Mouse (Mus musculus) stomach, postnatal 0 days (tissue): ENCODE data around the gene Kiss1r. TPM values are rescaled to one million over a fixed set of nuclear protein-coding genes. Genes with fewer than 3 reads are reported as not detected.

Source experiments
- ATAC-seq: fragments of 200-750 bp; cut with Nextera tagmentation; 2 replicates; pipeline ENCODE4 v1.8.0; 2017; ENCODE audit not compliant: low FRiP score, low TSS enrichment
- DNase-seq: peaks from one replicate; pipeline ENCODE4 v3.0.0-alpha.2; 2016; ENCODE audit warnings: low spot score
- H3K27ac ChIP-seq: fragments of 300-500 bp; sonication (generic); replicated peaks from 2 replicates; pipeline ENCODE4 v1.5.1; 2014; ENCODE audit warnings: mild to moderate bottlenecking, control low read depth
- H3K27me3 ChIP-seq: fragments of 300-500 bp; sonication (generic); 2 replicates; pipeline ENCODE4 v1.6.1; 2014; ENCODE audit warnings: low read length; ENCODE audit not compliant: control insufficient read depth, insufficient read depth
- H3K36me3 ChIP-seq: fragments of 300-500 bp; sonication (generic); 2 replicates; pipeline ENCODE4 v1.6.1; 2014; ENCODE audit warnings: low read length, mixed read lengths; ENCODE audit not compliant: control insufficient read depth, insufficient read depth
- H3K4me1 ChIP-seq: fragments of 300-500 bp; sonication (generic); replicated peaks from 2 replicates; pipeline ENCODE4 v1.6.1; 2014; ENCODE audit warnings: antibody characterized with exemption; ENCODE audit not compliant: control insufficient read depth, insufficient read depth
- H3K4me2 ChIP-seq: fragments of 300-500 bp; sonication (generic); replicated peaks from 2 replicates; pipeline ENCODE4 v1.6.1; 2014; ENCODE audit warnings: low read depth, mild to moderate bottlenecking, control low read depth, moderate library complexity
- H3K4me3 ChIP-seq: fragments of 300-500 bp; sonication (generic); 2 replicates; pipeline ENCODE4 v1.5.1; 2014; ENCODE audit warnings: low read depth, low read length, control low read depth
- H3K9ac ChIP-seq: fragments of 300-500 bp; sonication (generic); 2 replicates; pipeline ENCODE4 v1.6.1; 2014; ENCODE audit warnings: mild to moderate bottlenecking, low read length, control low read depth, mixed read lengths
- H3K9me3 ChIP-seq: fragments of 300-500 bp; sonication (generic); 2 replicates; pipeline ENCODE4 v1.6.1; 2016; ENCODE audit warnings: low read length; ENCODE audit not compliant: control insufficient read depth
- CTCF ChIP-seq: IDR thresholded peaks from 2 replicates; pipeline ENCODE4 v1.5.1; 2016; ENCODE audit warnings: antibody characterized with exemption, low read depth, mild to moderate bottlenecking, moderate library complexity
- EP300 ChIP-seq: optimal IDR thresholded peaks from 2 replicates; pipeline ENCODE3; 2016; ENCODE audit warnings: antibody characterized with exemption
- WGBS: fragments of 180-500 bp; shearing (Covaris S2); extraction: QIAGEN DNeasy Blood & Tissue Kit; methylation state at CpG from one replicate; pipeline ENCODE4 v1.1.7; 2014; 5-methylcytosine and 5-hydroxymethylcytosine counted together
- polyA plus RNA-seq: library from polyadenylated mRNA; unstranded; fragments of >200 nt; fragmentation: Nextera tagmentation; extraction: Ambion mirVana; gene quantifications from 2 replicates; pipeline ENCODE4 v1.2.1, GENCODE M21; 2015

The Kiss1r gene
- polyA plus RNA-seq, 1 experiment from 2014 or later: 0.79 TPM

GRCm38 (mm10) chr10:79912412-79912811 is 4.4 kb upstream of the Kiss1r start:
- H3K4me1 ChIP-seq: no peaks in the 10 kb centered on the region
- WGBS: 68% methylated on average over 20 of the region's 20 CpGs
- H3K27me3 ChIP-seq: no peaks in the 10 kb centered on the region
- H3K9me3 ChIP-seq: no peaks in the 10 kb centered on the region
- H3K4me2 ChIP-seq: no peak overlapping the region
- no peak overlapping the region for H3K4me3 ChIP-seq
- no peak for ATAC-seq
- DNase-seq: no peak
- H3K9ac ChIP-seq: no peak overlapping the region
- no peak overlapping the region for H3K27ac ChIP-seq
- peaks cover 9% of the 10 kb centered on the region for H3K36me3 ChIP-seq
- TF ChIP-seq CTCF (no peak), EP300 (no peak)

DNA sequence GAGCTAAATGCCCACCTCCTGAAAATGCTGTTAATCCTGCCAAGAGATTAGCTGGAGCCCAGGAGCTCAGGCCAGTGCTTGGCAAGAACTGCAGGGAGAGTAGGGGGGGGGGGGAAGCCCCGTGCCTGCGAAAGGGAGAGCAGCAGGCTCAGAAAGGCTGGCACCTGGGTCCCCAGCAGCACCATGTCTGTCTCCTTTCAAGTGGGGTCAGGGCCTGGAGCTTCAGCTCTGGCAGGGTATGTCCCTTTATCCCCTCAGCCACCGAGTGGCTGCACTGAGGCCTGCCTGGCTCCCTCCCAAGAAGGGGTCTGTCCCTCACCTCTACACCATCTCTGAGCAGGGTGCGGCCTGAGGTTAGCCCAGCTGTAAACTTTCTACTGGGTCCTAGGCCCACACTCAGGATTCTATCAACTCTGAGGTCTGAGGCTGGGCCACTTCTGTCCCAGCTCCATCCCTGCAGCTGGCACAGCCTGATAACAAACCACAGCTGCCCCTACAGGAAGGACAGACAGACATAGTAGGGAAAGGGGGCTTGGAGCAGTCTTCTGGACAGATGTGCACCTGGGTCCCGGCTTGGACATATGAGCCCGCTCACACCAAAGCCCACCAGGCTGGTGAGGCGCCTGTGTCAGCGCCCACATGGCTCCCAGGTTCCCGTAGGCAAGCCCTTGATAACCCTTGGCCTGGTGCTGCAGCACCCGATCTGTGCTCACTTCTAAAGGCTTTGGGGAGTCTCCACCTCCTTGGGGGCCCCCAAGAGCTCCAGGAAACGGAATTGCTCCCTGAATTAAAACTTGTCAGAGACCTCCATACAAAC is 2.4 kb upstream of the Kiss1r start:
- peak overlapping the region; percentile 38; the same call in 1 of the 2 replicates for H3K9ac ChIP-seq
- no peaks in the 10 kb centered on the region for H3K9me3 ChIP-seq
- peak overlapping the region; percentile 89 for H3K27ac ChIP-seq
- no peaks in the 10 kb centered on the region for H3K27me3 ChIP-seq
- peak overlapping the region; percentile 88 for H3K4me2 ChIP-seq
- WGBS: 62% methylated on average over 10 of the region's 11 CpGs
- no peak for ATAC-seq
- TF ChIP-seq CTCF (no peak), EP300 (no peak)
- DNase-seq: peak; percentile 50
- H3K4me1 ChIP-seq: peaks cover 3% of the 10 kb centered on the region; the same call in 1 of the 2 replicates
- peaks cover 9% of the 10 kb centered on the region for H3K36me3 ChIP-seq
- peak overlapping the region; percentile 8; the same call in 1 of the 2 replicates for H3K4me3 ChIP-seq

- peak; percentile 75 for ATAC-seq
- peak; percentile 83 for DNase-seq
- Histone ChIP-seq H3K4me3 (peak overlapping the region; percentile 8; the same call in 1 of the 2 replicates), H3K36me3 (peaks cover 9% of the 10 kb centered on the region), H3K27ac (peak overlapping the region; percentile 89), H3K4me2 (peak overlapping the region; percentile 88), H3K27me3 (no peaks in the 10 kb centered on the region), H3K9ac (peak overlapping the region; percentile 97), H3K4me1 (peaks cover 3% of the 10 kb centered on the region; the same call in 1 of the 2 replicates), H3K9me3 (no peaks in the 10 kb centered on the region)
- WGBS: 46% methylated on average over 7 of the region's 7 CpGs
- TF ChIP-seq CTCF: no peak
- no peak for TF ChIP-seq EP300
Measured at GRCm38 (mm10) chr10:79914948-79915596, 1.7 kb upstream of the Kiss1r start.

DNA sequence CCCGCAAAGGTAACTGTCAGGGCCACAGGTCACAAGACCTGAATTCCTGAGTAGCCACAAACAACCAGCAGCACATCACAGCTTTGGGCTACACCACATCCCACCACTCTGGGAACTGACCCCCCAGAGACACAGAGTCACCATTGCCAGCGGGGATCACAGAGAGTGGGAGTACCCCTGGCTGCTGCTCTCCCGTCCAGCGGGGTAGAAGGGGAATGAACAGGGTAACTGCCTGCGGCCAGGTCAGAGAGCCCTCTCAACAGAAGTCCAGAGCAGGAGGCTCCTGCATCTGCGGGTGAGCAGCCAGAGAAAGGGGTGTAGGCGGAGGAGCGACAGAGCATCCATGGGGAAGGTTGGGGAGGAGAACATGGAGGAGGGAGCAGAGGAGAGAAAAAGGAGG is 690 bp upstream of the Kiss1r start:
- peaks cover 3% of the 10 kb centered on the region; the same call in 1 of the 2 replicates for H3K4me1 ChIP-seq
- WGBS: 6% methylated on average over 8 of the region's 8 CpGs

DNA sequence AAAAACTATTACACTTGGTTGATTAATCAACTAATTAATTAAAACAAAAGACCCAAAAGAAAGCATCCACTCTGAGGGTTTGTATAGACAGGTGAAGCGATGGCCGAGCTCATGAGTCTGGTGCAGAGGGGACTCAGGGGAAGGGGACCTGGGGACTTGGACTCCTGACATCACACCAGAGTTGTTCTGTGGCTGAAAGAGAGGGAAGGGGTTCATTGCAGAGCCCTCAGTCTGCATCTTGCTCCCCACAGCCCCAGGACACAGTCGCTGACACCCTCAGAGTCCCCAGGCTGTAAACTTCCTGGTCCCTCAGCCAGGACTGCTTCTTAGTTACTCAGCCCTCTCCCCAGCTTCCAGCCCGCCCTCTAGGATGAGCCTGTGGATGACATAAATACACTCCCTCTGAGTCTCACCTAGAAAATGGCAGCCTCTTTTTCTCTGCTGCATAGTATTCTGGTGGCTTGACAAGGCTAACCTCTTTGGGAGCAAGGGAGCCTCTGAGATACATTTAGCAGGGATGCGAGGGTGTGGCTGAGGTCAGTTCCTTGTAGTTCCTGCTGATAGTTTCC is 845 bp downstream of the Kiss1r start:
- Histone ChIP-seq H3K9me3 (no peaks in the 10 kb centered on the region), H3K27ac (no peak overlapping the region), H3K9ac (no peak overlapping the region), H3K36me3 (no peaks in the 10 kb centered on the region), H3K4me1 (peaks cover 3% of the 10 kb centered on the region; the same call in 1 of the 2 replicates), H3K4me2 (peak overlapping the region; percentile 88), H3K4me3 (0 out of 2 replicates have a peak overlapping the region, but pooled peaks have one; percentile 79), H3K27me3 (peaks cover 2% of the 10 kb centered on the region; the same call in 1 of the 2 replicates)
- DNase-seq: no peak
- no peak for ATAC-seq
- WGBS: 74% methylated on average over 5 of the region's 5 CpGs
- TF ChIP-seq EP300: no peak

More for the DNA sequence above, 690 bp upstream of the Kiss1r start:
- ATAC-seq: no peak
- Histone ChIP-seq H3K9ac (peak overlapping the region; percentile 97), H3K36me3 (peaks cover 6% of the 10 kb centered on the region), H3K27ac (peak overlapping the region; percentile 89), H3K27me3 (no peaks in the 10 kb centered on the region; the same call in 1 of the 2 replicates), H3K4me2 (peak overlapping the region; percentile 88), H3K9me3 (no peaks in the 10 kb centered on the region), H3K4me3 (peak overlapping the region; percentile 79)
- TF ChIP-seq CTCF (no peak), EP300 (no peak)
- no peak for DNase-seq
